Mouse (Mus musculus) ES-CJ7 (cell line): ENCODE measurements around the gene Mfsd4a.
A peak's percentile ranks its signal among the peaks of the same experiment; 100 is the strongest.

Source experiments
- DNase-seq: peaks from one replicate; pipeline ENCODE4 v3.0.0; 2011; ENCODE audit warnings: low read depth, low spot score

The Mfsd4a gene

GRCm38 (mm10) chr1:132016691-132017090, 51.2 kb downstream of the Mfsd4a start:
- no peak for DNase-seq

- DNase-seq: peak; percentile 61
Measured at GRCm38 (mm10) chr1:132014800-132015199, 53.1 kb downstream of the Mfsd4a start.

- DNase-seq: no peak
Measured at GRCm38 (mm10) chr1:132012861-132013260, 55.0 kb downstream of the Mfsd4a start.

GRCm38 (mm10) chr1:132011785-132012184, 56.1 kb downstream of the Mfsd4a start:
- DNase-seq: no peak

- DNase-seq: no peak
Measured at GRCm38 (mm10) chr1:132010632-132011501, 57.0 kb downstream of the Mfsd4a start.

- DNase-seq: no peak
Measured at GRCm38 (mm10) chr1:132008881-132009644, 58.8 kb downstream of the Mfsd4a start.

- peak; percentile 92 for DNase-seq
Measured at GRCm38 (mm10) chr1:132007828-132008827, 59.7 kb downstream of the Mfsd4a start.

GRCm38 (mm10) chr1:132007282-132007815, 60.5 kb downstream of the Mfsd4a start, which contains the start of gene Elk4:
Gene Elk4 (plus strand): TSS chr1:132007607.
- DNase-seq: peak; percentile 84

- DNase-seq: no peak
Measured at GRCm38 (mm10) chr1:132006721-132007120, 61.1 kb downstream of the Mfsd4a start.

GRCm38 (mm10) chr1:132006046-132006445, 61.8 kb downstream of the Mfsd4a start:
- DNase-seq: no peak

- no peak for DNase-seq
Measured at GRCm38 (mm10) chr1:132005466-132005865, 62.4 kb downstream of the Mfsd4a start.

- DNase-seq: no peak
Measured at GRCm38 (mm10) chr1:132004574-132005180, 63.2 kb downstream of the Mfsd4a start.

- DNase-seq: no peak
Measured at GRCm38 (mm10) chr1:132003817-132004216, 64.0 kb downstream of the Mfsd4a start.

GRCm38 (mm10) chr1:132003111-132003510, 64.8 kb downstream of the Mfsd4a start:
- no peak for DNase-seq

- DNase-seq: no peak
Measured at GRCm38 (mm10) chr1:132001880-132002330, 66.0 kb downstream of the Mfsd4a start.

- DNase-seq: peak; percentile 63
Measured at GRCm38 (mm10) chr1:132000506-132000905, 67.4 kb downstream of the Mfsd4a start.

GRCm38 (mm10) chr1:131995062-131995461, 72.8 kb downstream of the Mfsd4a start:
- DNase-seq: peak; percentile 77

GRCm38 (mm10) chr1:131993169-131994040, 74.5 kb downstream of the Mfsd4a start:
- DNase-seq: no peak

GRCm38 (mm10) chr1:131992561-131993001, 75.3 kb downstream of the Mfsd4a start:
- no peak for DNase-seq
